Mouse (Mus musculus): Measurements from ENCODE around the gene Klhl42. TPM values are rescaled to one million over a fixed set of nuclear protein-coding genes. Genes with fewer than 3 reads are reported as not detected.

Gene Klhl42
- polyA plus RNA-seq, 1 experiment, result 2.2 TPM

- Histone ChIP-seq H3K4me2 (ENCODE audit: low read depth) (no peak overlapping the region), H3K27me3 (ENCODE audit: control insufficient read depth, insufficient read depth, insufficient read length) (no peaks in the 10 kb centered on the region), H3ac (ENCODE audit: control insufficient read depth, insufficient read length) (no peak overlapping the region), H3K4me3 (no peak overlapping the region), H3K36me3 (ENCODE audit: control insufficient read depth, insufficient read depth) (peaks cover 28% of the 10 kb centered on the region), H3K79me2 (ENCODE audit: control insufficient read depth, insufficient read depth) (no peaks in the 10 kb centered on the region)
- TF ChIP-seq E2F4 (IDR thresholded peaks at IDR 0.05; ENCODE audit: insufficient read depth) (no peak), POLR2AphosphoS2 (IDR thresholded peaks at IDR 0.05; ENCODE audit: insufficient read length, low read depth) (no peak), MYOG (IDR thresholded peaks at IDR 0.05; ENCODE audit: control insufficient read depth in 1 of 3, insufficient read depth in 1 of 3, insufficient read length in 2 of 3, low read depth in 2 of 3) (no peak), CEBPB (IDR thresholded peaks at IDR 0.05; ENCODE audit: insufficient read depth, poor library complexity, severe bottlenecking) (no peak), TCF12 (IDR thresholded peaks at IDR 0.05; ENCODE audit: insufficient read depth, poor library complexity, severe bottlenecking) (no peak), REST (IDR thresholded peaks at IDR 0.05; ENCODE audit: insufficient read depth, insufficient read length) (no peak), TCF3 (IDR thresholded peaks at IDR 0.05; ENCODE audit: insufficient read length, low read depth) (no peak), SRF (IDR thresholded peaks at IDR 0.05; ENCODE audit: control insufficient read depth, insufficient read length, low read depth) (no peak), MYOD1 (IDR thresholded peaks at IDR 0.05; ENCODE audit: control insufficient read depth in 1 of 3, insufficient read length in 2 of 3, low read depth in 2 of 3) (no peak), POLR2A (IDR thresholded peaks at IDR 0.05; ENCODE audit: insufficient read length, low read depth) (no peak), MAX (IDR thresholded peaks at IDR 0.05; ENCODE audit: low read depth) (no peak), USF1 (IDR thresholded peaks at IDR 0.05; ENCODE audit: low read depth) (no peak)
These were observed 39.5 kb upstream of the Klhl42 start for GRCm38 (mm10) chr6:147051666-147052065.

GRCm38 (mm10) chr6:147052440-147052839, 38.7 kb upstream of the Klhl42 start:
- Histone ChIP-seq H3K36me3 (ENCODE audit: control insufficient read depth, insufficient read depth) (peaks cover 24% of the 10 kb centered on the region), H3K79me2 (ENCODE audit: control insufficient read depth, insufficient read depth) (no peaks in the 10 kb centered on the region), H3K4me3 (no peak overlapping the region), H3ac (ENCODE audit: control insufficient read depth, insufficient read length) (no peak overlapping the region), H3K27me3 (ENCODE audit: control insufficient read depth, insufficient read depth, insufficient read length) (no peaks in the 10 kb centered on the region), H3K4me2 (ENCODE audit: low read depth) (no peak overlapping the region)
- TF ChIP-seq MYOG (IDR thresholded peaks at IDR 0.05; ENCODE audit: control insufficient read depth in 1 of 3, insufficient read depth in 1 of 3, insufficient read length in 2 of 3, low read depth in 2 of 3) (no peak), TCF3 (IDR thresholded peaks at IDR 0.05; ENCODE audit: insufficient read length, low read depth) (no peak), CEBPB (IDR thresholded peaks at IDR 0.05; ENCODE audit: insufficient read depth, poor library complexity, severe bottlenecking) (no peak), POLR2A (IDR thresholded peaks at IDR 0.05; ENCODE audit: insufficient read length, low read depth) (no peak), SRF (IDR thresholded peaks at IDR 0.05; ENCODE audit: control insufficient read depth, insufficient read length, low read depth) (no peak), POLR2AphosphoS2 (IDR thresholded peaks at IDR 0.05; ENCODE audit: insufficient read length, low read depth) (no peak), REST (IDR thresholded peaks at IDR 0.05; ENCODE audit: insufficient read depth, insufficient read length) (no peak), MYOD1 (IDR thresholded peaks at IDR 0.05; ENCODE audit: control insufficient read depth in 1 of 3, insufficient read length in 2 of 3, low read depth in 2 of 3) (no peak), USF1 (IDR thresholded peaks at IDR 0.05; ENCODE audit: low read depth) (no peak), MAX (IDR thresholded peaks at IDR 0.05; ENCODE audit: low read depth) (no peak)

- no peak overlapping the region for H3K4me3 ChIP-seq
- TF ChIP-seq SRF (IDR thresholded peaks at IDR 0.05; ENCODE audit: control insufficient read depth, insufficient read length, low read depth), result no peak
- TF ChIP-seq TCF3 (IDR thresholded peaks at IDR 0.05; ENCODE audit: insufficient read length, low read depth), result no peak
- TF ChIP-seq CEBPB (IDR thresholded peaks at IDR 0.05; ENCODE audit: insufficient read depth, poor library complexity, severe bottlenecking), result no peak
- TF ChIP-seq TCF12 (IDR thresholded peaks at IDR 0.05; ENCODE audit: insufficient read depth, poor library complexity, severe bottlenecking), result no peak
- no peak for TF ChIP-seq MAX (IDR thresholded peaks at IDR 0.05; ENCODE audit: low read depth)
- no peak for TF ChIP-seq USF1 (IDR thresholded peaks at IDR 0.05; ENCODE audit: low read depth)
- TF ChIP-seq REST (IDR thresholded peaks at IDR 0.05; ENCODE audit: insufficient read depth, insufficient read length), result no peak
- no peak for TF ChIP-seq POLR2A (IDR thresholded peaks at IDR 0.05; ENCODE audit: insufficient read length, low read depth)
- no peak for TF ChIP-seq MYOG (IDR thresholded peaks at IDR 0.05; ENCODE audit: control insufficient read depth in 1 of 3, insufficient read depth in 1 of 3, insufficient read length in 2 of 3, low read depth in 2 of 3)
- TF ChIP-seq MYOD1 (IDR thresholded peaks at IDR 0.05; ENCODE audit: control insufficient read depth in 1 of 3, insufficient read length in 2 of 3, low read depth in 2 of 3), result no peak
- no peak for TF ChIP-seq E2F4 (IDR thresholded peaks at IDR 0.05; ENCODE audit: insufficient read depth)
- TF ChIP-seq POLR2AphosphoS2 (IDR thresholded peaks at IDR 0.05; ENCODE audit: insufficient read length, low read depth), result no peak
- H3K27me3 ChIP-seq (ENCODE audit: control insufficient read depth, insufficient read depth, insufficient read length), result no peaks in the 10 kb centered on the region
- no peak overlapping the region for H3ac ChIP-seq (ENCODE audit: control insufficient read depth, insufficient read length)
- H3K36me3 ChIP-seq (ENCODE audit: control insufficient read depth, insufficient read depth), result peaks cover 21% of the 10 kb centered on the region
- H3K4me2 ChIP-seq (ENCODE audit: low read depth), result no peak overlapping the region
- H3K79me2 ChIP-seq (ENCODE audit: control insufficient read depth, insufficient read depth), result no peaks in the 10 kb centered on the region
These were observed 37.2 kb upstream of the Klhl42 start for GRCm38 (mm10) chr6:147053785-147054646.

- Histone ChIP-seq H3ac (ENCODE audit: control insufficient read depth, insufficient read length) (no peak overlapping the region), H3K4me3 (no peak overlapping the region), H3K4me2 (ENCODE audit: low read depth) (no peak overlapping the region), H3K27me3 (ENCODE audit: control insufficient read depth, insufficient read depth, insufficient read length) (no peaks in the 10 kb centered on the region), H3K36me3 (ENCODE audit: control insufficient read depth, insufficient read depth) (peaks cover 12% of the 10 kb centered on the region), H3K79me2 (ENCODE audit: control insufficient read depth, insufficient read depth) (no peaks in the 10 kb centered on the region)
- no peak for TF ChIP-seq USF1 (IDR thresholded peaks at IDR 0.05; ENCODE audit: low read depth)
- no peak for TF ChIP-seq MYOG (IDR thresholded peaks at IDR 0.05; ENCODE audit: control insufficient read depth in 1 of 3, insufficient read depth in 1 of 3, insufficient read length in 2 of 3, low read depth in 2 of 3)
- TF ChIP-seq REST (IDR thresholded peaks at IDR 0.05; ENCODE audit: insufficient read depth, insufficient read length), result no peak
- TF ChIP-seq E2F4 (IDR thresholded peaks at IDR 0.05; ENCODE audit: insufficient read depth), result no peak
- no peak for TF ChIP-seq TCF12 (IDR thresholded peaks at IDR 0.05; ENCODE audit: insufficient read depth, poor library complexity, severe bottlenecking)
- TF ChIP-seq MAX (IDR thresholded peaks at IDR 0.05; ENCODE audit: low read depth), result no peak
- TF ChIP-seq TCF3 (IDR thresholded peaks at IDR 0.05; ENCODE audit: insufficient read length, low read depth), result no peak
- TF ChIP-seq POLR2AphosphoS2 (IDR thresholded peaks at IDR 0.05; ENCODE audit: insufficient read length, low read depth), result no peak
- no peak for TF ChIP-seq CEBPB (IDR thresholded peaks at IDR 0.05; ENCODE audit: insufficient read depth, poor library complexity, severe bottlenecking)
- TF ChIP-seq POLR2A (IDR thresholded peaks at IDR 0.05; ENCODE audit: insufficient read length, low read depth), result no peak
- no peak for TF ChIP-seq MYOD1 (IDR thresholded peaks at IDR 0.05; ENCODE audit: control insufficient read depth in 1 of 3, insufficient read length in 2 of 3, low read depth in 2 of 3)
- TF ChIP-seq SRF (IDR thresholded peaks at IDR 0.05; ENCODE audit: control insufficient read depth, insufficient read length, low read depth), result no peak
These were observed 35.7 kb upstream of the Klhl42 start for GRCm38 (mm10) chr6:147055374-147055977.
